Mouse (Mus musculus): Measurements from ENCODE around the gene Samd7.

The Samd7 gene

GRCm38 (mm10) chr3:30764877-30765276 is 18.8 kb downstream of the Samd7 start:
- no peak for DNase-seq (ENCODE audit: low spot score in 2 of 2)

- no peak for DNase-seq (ENCODE audit: low spot score in 2 of 2)
Measured at GRCm38 (mm10) chr3:30765311-30766027, 19.4 kb downstream of the Samd7 start.

GRCm38 (mm10) chr3:30766177-30766576 is 20.1 kb downstream of the Samd7 start:
- no peak for DNase-seq (ENCODE audit: low spot score in 2 of 2)

- DNase-seq (ENCODE audit: low spot score in 2 of 2) = peak in 1 of 2 experiments; percentile 58
Measured at GRCm38 (mm10) chr3:30767271-30767670, 21.2 kb downstream of the Samd7 start.

- no peak for DNase-seq (ENCODE audit: low spot score in 2 of 2)
Measured at GRCm38 (mm10) chr3:30769755-30770515, 23.8 kb downstream of the Samd7 start.

DNA sequence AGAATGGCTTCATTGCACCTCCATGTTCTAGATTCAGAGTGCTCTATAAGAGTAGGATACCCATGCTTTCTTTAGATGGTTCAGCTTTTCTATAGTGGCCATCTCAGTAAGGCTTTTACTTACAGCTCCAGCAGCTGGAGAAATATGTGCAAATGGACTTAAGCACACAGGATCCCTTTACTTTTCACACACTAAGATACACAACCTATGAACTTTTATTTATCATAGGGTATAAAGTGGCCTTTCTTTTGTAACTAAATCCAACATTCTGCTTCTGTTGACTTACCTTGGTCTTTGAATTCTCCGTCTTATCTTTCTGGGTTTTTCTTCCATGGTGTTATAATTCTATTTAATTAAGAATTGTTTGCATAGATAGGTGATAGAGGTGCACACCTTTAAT is 25.5 kb downstream of the Samd7 start:
- no peak for DNase-seq (ENCODE audit: low spot score in 2 of 2)

GRCm38 (mm10) chr3:30772631-30773030 is 26.5 kb downstream of the Samd7 start:
- no peak for DNase-seq (ENCODE audit: low spot score in 2 of 2)

DNA sequence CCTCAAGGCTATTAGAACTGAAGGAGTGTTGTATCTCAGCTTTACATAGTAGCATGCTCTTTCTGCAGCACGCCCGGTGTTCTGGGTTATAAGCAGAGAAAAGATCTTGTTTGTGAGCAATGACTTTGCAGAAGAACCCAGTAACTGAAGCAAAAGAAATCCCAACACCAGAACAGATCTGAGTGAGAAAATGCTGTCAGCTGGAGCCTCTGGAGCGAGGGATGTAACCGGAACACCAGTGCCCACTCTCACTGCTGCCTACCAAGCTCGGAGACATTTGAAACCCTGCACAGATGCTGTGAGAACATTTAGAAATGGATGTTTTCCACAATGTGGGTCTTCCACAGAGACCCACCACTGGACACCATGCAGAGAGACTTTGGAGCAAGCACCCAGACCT is 28.6 kb downstream of the Samd7 start:
- no peak for DNase-seq (ENCODE audit: low spot score in 2 of 2)

GRCm38 (mm10) chr3:30777984-30778383 is 31.9 kb downstream of the Samd7 start:
- no peak for DNase-seq (ENCODE audit: low spot score in 2 of 2)

GRCm38 (mm10) chr3:30788531-30788930 is 42.4 kb downstream of the Samd7 start:
- DNase-seq (ENCODE audit: low spot score in 2 of 2) = no peak

DNA sequence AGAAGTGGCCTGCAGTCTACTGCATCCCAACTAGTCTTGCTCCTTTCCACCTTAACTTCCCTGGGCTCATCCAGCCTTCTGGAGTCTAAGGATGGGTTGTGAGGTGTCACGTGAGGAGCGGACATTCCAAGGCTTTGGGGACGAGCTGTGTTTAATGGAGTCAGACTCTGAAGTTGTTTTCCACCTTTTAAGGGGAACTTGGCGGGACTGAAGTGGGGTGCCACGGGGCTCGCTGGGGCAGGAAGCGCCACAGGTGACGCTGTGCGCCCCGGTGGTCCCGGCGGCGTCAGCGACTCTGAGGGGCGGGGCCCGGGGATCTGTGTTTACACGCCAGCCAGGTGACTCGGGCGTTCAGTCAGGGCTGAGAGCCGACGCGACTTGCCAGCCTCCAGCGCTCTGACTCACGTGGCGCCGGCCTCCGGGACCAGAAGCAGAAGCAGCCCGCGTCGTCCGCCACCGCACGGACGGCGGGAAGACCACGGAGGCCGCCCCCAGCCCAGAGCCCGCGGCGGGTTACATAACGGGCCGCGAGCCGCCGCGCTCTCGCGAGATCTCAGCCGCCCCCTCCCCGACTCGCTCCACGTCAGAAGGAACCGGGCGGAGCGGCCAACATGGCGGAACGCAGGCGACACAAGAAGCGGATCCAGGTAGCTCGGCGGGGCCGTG is 46.8 kb downstream of the Samd7 start, which contains the start of gene Sec62:
Gene Sec62, plus strand, starts transcription at position 139 of the 666 bp plus-strand sequence.
- DNase-seq (ENCODE audit: low spot score in 2 of 2) = peak; percentile 95 to 96

DNA sequence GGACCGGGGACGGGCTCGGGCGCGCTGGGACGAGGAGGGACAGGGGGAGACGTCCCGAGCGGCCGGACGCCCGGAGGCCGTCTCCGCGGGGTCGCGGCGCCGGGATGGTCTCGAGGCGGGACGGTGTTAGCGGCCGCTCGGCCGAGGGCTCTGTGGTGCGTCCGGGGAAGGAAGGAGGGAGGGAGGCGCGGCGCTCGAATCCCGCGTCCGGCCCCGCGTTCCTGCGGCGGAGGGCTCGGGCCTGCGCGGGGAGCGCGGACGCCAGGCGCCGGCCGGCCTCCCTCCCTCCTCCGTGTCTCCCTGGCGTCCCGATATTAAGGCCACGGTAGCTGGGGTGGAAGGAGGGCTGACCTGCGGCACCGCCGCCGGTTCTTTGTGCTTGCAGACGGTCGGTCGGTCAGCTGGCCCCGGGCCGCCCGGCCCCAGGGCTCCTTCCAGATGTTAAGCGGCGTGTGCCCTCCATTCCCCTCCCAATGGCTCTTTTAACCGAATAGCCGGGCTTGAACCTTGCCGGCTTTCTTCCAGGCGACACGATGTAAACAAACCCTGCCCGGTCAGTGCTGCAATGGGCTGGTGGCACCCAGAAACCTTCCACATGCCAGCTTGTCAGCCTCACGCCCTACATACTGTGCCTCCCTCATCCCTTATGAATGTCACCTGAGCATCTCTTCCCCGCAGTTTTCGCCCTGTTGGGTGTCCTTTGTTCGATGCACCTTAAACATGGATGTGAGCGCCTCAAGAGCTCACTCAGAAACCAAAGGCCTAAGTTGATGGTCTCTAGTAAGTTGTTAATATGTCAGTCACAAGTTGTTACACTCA is 47.5 kb downstream of the Samd7 start:
- peak; percentile 40 to 44 for DNase-seq (ENCODE audit: low spot score in 2 of 2)

DNA sequence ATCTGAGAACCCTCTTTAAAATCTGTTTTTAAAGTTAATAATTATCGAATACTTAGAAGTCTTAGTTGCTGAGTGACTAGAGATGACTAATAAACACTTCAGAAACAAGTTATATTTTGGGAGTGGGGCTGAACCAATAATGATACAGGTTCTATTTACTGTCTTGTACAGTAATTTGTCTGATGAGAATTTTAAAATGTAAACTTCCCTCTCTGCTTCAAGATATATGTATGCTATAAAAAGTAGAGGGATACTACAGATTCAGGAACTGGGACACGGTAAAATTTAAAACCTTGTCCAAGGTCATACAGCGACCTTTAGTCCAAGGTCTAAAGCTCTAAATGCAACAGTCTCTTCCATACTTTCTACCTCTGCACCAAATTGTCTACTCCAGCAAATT is 56.1 kb downstream of the Samd7 start:
- no peak for DNase-seq (ENCODE audit: low spot score in 2 of 2)

GRCm38 (mm10) chr3:30812881-30813280 is 66.8 kb downstream of the Samd7 start:
- DNase-seq (ENCODE audit: low spot score in 2 of 2) = no peak
